Mouse (Mus musculus) heart, postnatal 14 days (tissue): Measurements from ENCODE around the gene Rusc2. TPM values are rescaled to one million over a fixed set of nuclear protein-coding genes. Genes with fewer than 3 reads are reported as not detected.

Source experiments
- DNase-seq, 2 experiments: peaks; one replicate each; pipeline ENCODE4 v3.0.0; 2021 to 2022
- intact Hi-C: fragments of 180-260 bp; cut with DNase I; formaldehyde crosslinking; loops from one replicate; pipeline ENCODE4 v1.15.1; 2025
- long read RNA-seq, 2 experiments: library from polyadenylated mRNA; stranded (forward); transcript quantifications; one replicate each; pipeline ENCODE4 v2.0.0; 2021
- total RNA-seq, 2 experiments: library from RNA; stranded (reverse); gene quantifications; 2 replicates each; pipeline ENCODE4 v1.2.3; 2021

Gene Rusc2
- 10 to 100 TPM; 43.8 to 51.1 TPM for total RNA-seq
- long read RNA-seq, experiment 1, full-length matches to known transcripts, result 4 of 36 reads
- long read RNA-seq, experiment 1, partial matches to known transcripts, result 26 of 36 reads
- long read RNA-seq, experiment 1, other reads (novel, unspliced or antisense), result 6 of 36 reads
- long read RNA-seq, experiment 2, full-length matches to known transcripts, result 2 of 30 reads
- long read RNA-seq, experiment 2, partial matches to known transcripts, result 22 of 30 reads
- long read RNA-seq, experiment 2, other reads (novel, unspliced or antisense), result 6 of 30 reads

- peak; percentile 96 for DNase-seq
- intact Hi-C loops, result loop anchor here (1.0 to 2.0 kb wide), 5 partner anchors 13 to 114 kb away; partner anchors contain the start of gene Atp8b5
Measured at GRCm38 (mm10) chr4:43381408-43382154, at the start of gene Rusc2. Gene Rusc2 (plus strand): TSS chr4:43381979.

- intact Hi-C loops, result loop anchor here (5.0 kb wide), 1 partner anchor 42 kb away; no protein-coding TSS in a partner anchor
Measured at GRCm38 (mm10) chr4:43334771-43335170, 47.0 kb upstream of the Rusc2 start.

GRCm38 (mm10) chr4:43336176-43336575 is 45.6 kb upstream of the Rusc2 start:
- intact Hi-C loops, result loop anchor here (5.0 kb wide), 1 partner anchor 44 kb away; no protein-coding TSS in a partner anchor
- no peak for DNase-seq

More at GRCm38 (mm10) chr4:43334771-43335170, 47.0 kb upstream of the Rusc2 start:
- DNase-seq, result no peak

GRCm38 (mm10) chr4:43340096-43340804 is 41.5 kb upstream of the Rusc2 start:
- DNase-seq, result peak; percentile 13 to 15
- intact Hi-C loops, result loop anchor here (5.0 kb wide), 1 partner anchor 67 kb away; no protein-coding TSS in a partner anchor

- DNase-seq, result no peak
- intact Hi-C loops, result loop anchor here (5.0 kb wide), 1 partner anchor 66 kb away; no protein-coding TSS in a partner anchor
Measured at GRCm38 (mm10) chr4:43341276-43341891, 40.4 kb upstream of the Rusc2 start.

GRCm38 (mm10) chr4:43342443-43342842 is 39.3 kb upstream of the Rusc2 start:
- intact Hi-C loops, result loop anchor here (2.0 to 5.0 kb wide), 2 partner anchors 38 to 65 kb away; partner anchors contain the start of gene Rusc2
- DNase-seq, result no peak

GRCm38 (mm10) chr4:43344932-43345331 is 36.8 kb upstream of the Rusc2 start:
- intact Hi-C loops, result loop anchor here (5.0 kb wide), 1 partner anchor 62 kb away; no protein-coding TSS in a partner anchor

GRCm38 (mm10) chr4:43349206-43349605 is 32.6 kb upstream of the Rusc2 start:
- DNase-seq, result peak in 1 of 2 experiments; percentile 20

More at GRCm38 (mm10) chr4:43344932-43345331, 36.8 kb upstream of the Rusc2 start:
- no peak for DNase-seq

GRCm38 (mm10) chr4:43350038-43350560 is 31.7 kb upstream of the Rusc2 start:
- intact Hi-C loops, result no loop called here
- no peak for DNase-seq

More at GRCm38 (mm10) chr4:43349206-43349605, 32.6 kb upstream of the Rusc2 start:
- intact Hi-C loops, result no loop called here

GRCm38 (mm10) chr4:43353662-43354061 is 28.1 kb upstream of the Rusc2 start:
- no peak for DNase-seq
- intact Hi-C loops, result no loop called here

- intact Hi-C loops, result no loop called here
- DNase-seq, result no peak
Measured at GRCm38 (mm10) chr4:43364914-43365560, 16.7 kb upstream of the Rusc2 start.

GRCm38 (mm10) chr4:43367295-43367694 is 14.5 kb upstream of the Rusc2 start:
- no peak for DNase-seq
- intact Hi-C loops, result no loop called here

- no peak for DNase-seq
- intact Hi-C loops, result no loop called here
Measured at GRCm38 (mm10) chr4:43367787-43368186, 14.0 kb upstream of the Rusc2 start.

- DNase-seq, result no peak
- intact Hi-C loops, result no loop called here
Measured at GRCm38 (mm10) chr4:43371406-43371805, 10.4 kb upstream of the Rusc2 start.

GRCm38 (mm10) chr4:43372155-43372554 is 9.6 kb upstream of the Rusc2 start:
- intact Hi-C loops, result no loop called here
- DNase-seq, result no peak

- no peak for DNase-seq
- intact Hi-C loops, result no loop called here
Measured at GRCm38 (mm10) chr4:43374266-43374665, 7.5 kb upstream of the Rusc2 start.

- DNase-seq, result no peak
- intact Hi-C loops, result no loop called here
Measured at GRCm38 (mm10) chr4:43379601-43380000, 2.2 kb upstream of the Rusc2 start.

GRCm38 (mm10) chr4:43380951-43381350 is 828 bp upstream of the Rusc2 start:
- intact Hi-C loops, result loop anchor here (1.0 to 2.0 kb wide), 2 partner anchors 38 to 114 kb away; partner anchors contain the start of gene Atp8b5
- DNase-seq, result no peak
